Comparison of ENCODE assay signal across 8 mouse cellular contexts in genomic region chr1:72599146-72600101, GRCm38 (mm10). TPM values are rescaled to one million over a fixed set of nuclear protein-coding genes. Genes with fewer than 3 reads are reported as not detected.
A peak's percentile ranks its signal among the peaks of the same experiment; 100 is the strongest.
DNase-seq lines count a peak whose midpoint lies in the region; ATAC-seq lines count a peak whose summit lies in the region.

No protein-coding gene starts in this region.

- H3K4me3 ChIP-seq in liver, embryonic 16.5 days (ENCODE audit: low read depth, low read length) = no peak overlapping the region
- no peak overlapping the region for H3K4me3 ChIP-seq in heart, embryonic 14.5 days (ENCODE audit: control insufficient read depth in 1 of 2, insufficient read depth in 1 of 2, low read depth in 1 of 2, low read length in 2 of 2)
- H3K4me3 ChIP-seq in limb, embryonic 13.5 days = no peak overlapping the region

- H3K4me2 ChIP-seq in liver, embryonic 16.5 days (ENCODE audit: low read depth, low read length) = no peak overlapping the region; the same call in 1 of the 2 replicates
- peak overlapping the region; percentile 45 for H3K4me2 ChIP-seq in heart, embryonic 14.5 days (ENCODE audit: low read length)
- H3K4me2 ChIP-seq in limb, embryonic 13.5 days (replicated peaks) = no peak overlapping the region

- 66% methylated on average over 21 of the region's 21 CpGs for WGBS in liver, embryonic 16.5 days (ENCODE audit: insufficient replicate concordance)
- 38% methylated on average over 21 of the region's 21 CpGs for WGBS in heart, embryonic 14.5 days
- 61% methylated on average over 21 of the region's 21 CpGs for WGBS in limb, embryonic 13.5 days

- no peak for DNase-seq in liver
- DNase-seq in spleen, adult 12 weeks (ENCODE audit: low spot score) = no peak
- no peak for DNase-seq in cerebellum, adult 8-10 months

- no peak overlapping the region for H3K9ac ChIP-seq in liver, embryonic 16.5 days (ENCODE audit: low read depth, low read length)
- 0 out of 2 replicates have a peak overlapping the region, but pooled peaks have one; percentile 7 for H3K9ac ChIP-seq in heart, embryonic 14.5 days (ENCODE audit: low read length)
- H3K9ac ChIP-seq in limb, embryonic 13.5 days = no peak overlapping the region

- no peaks in the 10 kb centered on the region for H3K27me3 ChIP-seq in liver, embryonic 16.5 days (ENCODE audit: control insufficient read depth, insufficient read depth, low read depth, low read length)
- H3K27me3 ChIP-seq in heart, embryonic 14.5 days (ENCODE audit: control insufficient read depth, insufficient read depth, low read length) = no peaks in the 10 kb centered on the region
- no peaks in the 10 kb centered on the region for H3K27me3 ChIP-seq in limb, embryonic 13.5 days

- peaks cover 6% of the 10 kb centered on the region for H3K36me3 ChIP-seq in liver, embryonic 16.5 days (ENCODE audit: control insufficient read depth, insufficient read depth)
- H3K36me3 ChIP-seq in heart, embryonic 14.5 days (ENCODE audit: control insufficient read depth, insufficient read depth, low read length) = peaks cover 71% of the 10 kb centered on the region
- H3K36me3 ChIP-seq in limb, embryonic 13.5 days = peaks cover 83% of the 10 kb centered on the region

- ATAC-seq in liver, embryonic 16.5 days (ENCODE audit: low read depth) = peak; percentile 70
- peak; percentile 68; the same call in 1 of the 2 replicates for ATAC-seq in heart, embryonic 14.5 days (ENCODE audit: insufficient number of reproducible peaks, insufficient read depth, low FRiP score, low read depth)
- peak; percentile 44; the same call in 1 of the 2 replicates for ATAC-seq in limb, embryonic 13.5 days (ENCODE audit: low FRiP score, low read depth)
- ATAC-seq in erythroblast, adult 5-6 weeks (replicated peaks; ENCODE audit: low FRiP score, poor library complexity, severe bottlenecking) = no peak
- ATAC-seq in cerebellum, adult (ENCODE audit: insufficient number of reproducible peaks, low FRiP score, low TSS enrichment) = no peak

- H3K27ac ChIP-seq in liver, embryonic 16.5 days (ENCODE audit: low read length) = no peak overlapping the region
- peak overlapping the region; percentile 91 to 94 for H3K27ac ChIP-seq in heart, embryonic 14.5 days (replicated peaks in 1 of 2; ENCODE audit: control insufficient read depth in 1 of 2, insufficient read depth in 1 of 2, low read depth in 2 of 2, low read length in 2 of 2)
- H3K27ac ChIP-seq in limb, embryonic 13.5 days = peak overlapping the region; percentile 44; the same call in 1 of the 2 replicates

- H3K9me3 ChIP-seq in liver, embryonic 16.5 days (replicated peaks; ENCODE audit: control insufficient read depth, low read length) = no peaks in the 10 kb centered on the region
- H3K9me3 ChIP-seq in heart, embryonic 14.5 days (ENCODE audit: control insufficient read depth, low read length) = no peaks in the 10 kb centered on the region
- no peaks in the 10 kb centered on the region for H3K9me3 ChIP-seq in limb, embryonic 13.5 days

- H3K4me1 ChIP-seq in liver, embryonic 16.5 days (ENCODE audit: control insufficient read depth, low read depth, low read length) = no peaks in the 10 kb centered on the region; the same call in 1 of the 2 replicates
- H3K4me1 ChIP-seq in heart, embryonic 14.5 days (ENCODE audit: control insufficient read depth in 2 of 2, insufficient read depth in 2 of 2, low read length in 2 of 2) = peaks cover 35 to 41% of the 10 kb centered on the region in 2 experiments
- H3K4me1 ChIP-seq in limb, embryonic 13.5 days = peaks cover 16% of the 10 kb centered on the region

RNA-seq across cellular contexts. Expression of gene Smarcal1, which starts 16.4 kb away (rescaled TPM):
- polyA plus RNA-seq in liver, embryonic 16.5 days (2015; fragmentation: Nextera tagmentation; extraction: Ambion mirVana) = 7.4 and 7.6 TPM in 2 replicates
- 17.0 and 18.8 TPM in 2 replicates for polyA plus RNA-seq in heart, embryonic 14.5 days (2014; fragmentation: Nextera tagmentation; extraction: Ambion mirVana)
- polyA plus RNA-seq in limb, embryonic 13.5 days (2015; fragmentation: Nextera tagmentation; extraction: Ambion mirVana) = 24.9 and 26.7 TPM in 2 replicates
- total RNA-seq in erythroblast, adult 5-6 weeks (2015; ENCODE audit: low replicate concordance) = 6.1 and 14.0 TPM in 2 replicates
- total RNA-seq in erythroblast, adult 5-6 weeks (2017; ENCODE audit: low replicate concordance) = 6.6 and 10.5 TPM in 2 replicates

Comparison
In these comparisons a context has a peak if more than half of its experiments do, and no peak if none do; other contexts are left out.
1. ATAC-seq: peak in liver, embryonic 16.5 days (single experiment), heart, embryonic 14.5 days (single experiment) and limb, embryonic 13.5 days (single experiment); none in erythroblast, adult 5-6 weeks (single experiment) and cerebellum, adult (single experiment).